Mouse (Mus musculus): ENCODE results near the gene Ndufs8. TPM values are rescaled to one million over a fixed set of nuclear protein-coding genes. Genes with fewer than 3 reads are reported as not detected.

Ndufs8 gene
- polyA plus RNA-seq, 1 experiment from 2014 or later, result 264 TPM

DNA sequence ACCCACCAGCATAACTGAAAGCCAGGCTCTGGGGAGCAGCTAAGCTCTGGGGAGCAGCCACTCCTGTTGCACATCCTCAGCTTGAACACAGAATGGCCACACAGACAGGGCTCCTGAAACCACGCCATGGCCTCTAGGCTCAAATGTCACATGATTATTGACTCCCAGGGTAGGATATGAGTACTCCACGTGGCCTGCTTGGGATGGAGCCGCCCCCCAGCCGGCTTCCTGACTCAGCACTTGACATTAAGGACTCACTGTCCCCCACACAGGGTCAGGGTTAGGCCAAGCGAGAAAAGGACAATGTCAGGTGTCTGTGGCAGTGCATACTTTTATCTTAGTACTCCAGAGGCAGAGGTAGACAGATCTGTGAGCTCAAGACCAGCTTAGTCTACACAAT lies 2.4 kb downstream of the Ndufs8 start:
- 0 out of 2 replicates have a peak overlapping the region, but pooled peaks have one; percentile 8 for H3K9ac ChIP-seq
- peaks cover 35% of the 10 kb centered on the region for H3K36me3 ChIP-seq
- H3K4me2 ChIP-seq, result no peak overlapping the region
- H3K27me3 ChIP-seq, result peaks cover 18% of the 10 kb centered on the region; the same call in 1 of the 2 replicates
- no peaks in the 10 kb centered on the region for H3K9me3 ChIP-seq
- H3K4me3 ChIP-seq, result no peak overlapping the region
- no peak for ATAC-seq (ENCODE audit: low FRiP score)
- H3K4me1 ChIP-seq (replicated peaks), result peaks cover 51% of the 10 kb centered on the region
- H3K27ac ChIP-seq, result no peak overlapping the region
- 83% methylated on average over 5 of the region's 5 CpGs for WGBS

- peaks cover 21% of the 10 kb centered on the region; the same call in 1 of the 2 replicates for H3K27me3 ChIP-seq
- H3K4me1 ChIP-seq (replicated peaks), result peaks cover 45% of the 10 kb centered on the region
- no peak overlapping the region for H3K27ac ChIP-seq
- H3K9ac ChIP-seq, result no peak overlapping the region
- peak overlapping the region; percentile 42; the same call in 1 of the 2 replicates for H3K4me3 ChIP-seq
- ATAC-seq (ENCODE audit: low FRiP score), result no peak
- peak overlapping the region; percentile 63; the same call in 1 of the 2 replicates for H3K4me2 ChIP-seq
- H3K9me3 ChIP-seq, result no peaks in the 10 kb centered on the region
- peaks cover 37% of the 10 kb centered on the region for H3K36me3 ChIP-seq
- WGBS, result 87% methylated on average over 8 of the region's 8 CpGs
Measured at GRCm38 (mm10) chr19:3907876-3908660, 4.5 kb downstream of the Ndufs8 start.

- Histone ChIP-seq H3K4me2 (peak within 1 kb of the TSS; percentile 63), H3K9ac (peak within 1 kb of the TSS; percentile 70), H3K27me3 (peaks cover 21% of the 10 kb centered on the region; the same call in 1 of the 2 replicates), H3K36me3 (peaks cover 39% of the 10 kb centered on the region), H3K4me3 (peak within 1 kb of the TSS; percentile 42), H3K9me3 (no peaks in the 10 kb centered on the region), H3K4me1 (replicated peaks) (peaks cover 44% of the 10 kb centered on the region), H3K27ac (no peak within 1 kb of the TSS)
- ATAC-seq (ENCODE audit: low FRiP score), result peak; percentile 50
- WGBS, result 8% methylated on average over 36 of the region's 36 CpGs
Measured at GRCm38 (mm10) chr19:3906795-3907786, 5.5 kb downstream of the Ndufs8 start, which contains the start of gene Tcirg1. Tcirg1 (minus strand) TSS chr19:3907133.

GRCm38 (mm10) chr19:3906326-3906725 lies 6.2 kb downstream of the Ndufs8 start:
- WGBS, result 51% methylated on average over 10 of the region's 10 CpGs
- Histone ChIP-seq H3K4me1 (replicated peaks) (peaks cover 36% of the 10 kb centered on the region), H3K4me3 (peak overlapping the region; percentile 42), H3K27me3 (peaks cover 21% of the 10 kb centered on the region; the same call in 1 of the 2 replicates), H3K9ac (peak overlapping the region; percentile 70), H3K4me2 (peak overlapping the region; percentile 63), H3K9me3 (no peaks in the 10 kb centered on the region), H3K27ac (no peak overlapping the region), H3K36me3 (peaks cover 39% of the 10 kb centered on the region)
- ATAC-seq (ENCODE audit: low FRiP score), result 0 out of 2 replicates have a peak, but pooled peaks have one; percentile 1

GRCm38 (mm10) chr19:3905261-3905969 lies 7.2 kb downstream of the Ndufs8 start:
- Histone ChIP-seq H3K4me3 (no peak overlapping the region), H3K27ac (no peak overlapping the region), H3K4me2 (peak overlapping the region; percentile 63), H3K9me3 (no peaks in the 10 kb centered on the region), H3K36me3 (peaks cover 32% of the 10 kb centered on the region), H3K27me3 (peaks cover 21% of the 10 kb centered on the region; the same call in 1 of the 2 replicates), H3K9ac (no peak overlapping the region; the same call in none of the 2 replicates), H3K4me1 (replicated peaks) (peaks cover 31% of the 10 kb centered on the region)
- no peak for ATAC-seq (ENCODE audit: low FRiP score)
- 56% methylated on average over 6 of the region's 6 CpGs for WGBS

GRCm38 (mm10) chr19:3904363-3904675 lies 8.3 kb downstream of the Ndufs8 start:
- H3K27me3 ChIP-seq, result peaks cover 21% of the 10 kb centered on the region; the same call in 1 of the 2 replicates
- H3K4me2 ChIP-seq, result peak overlapping the region; percentile 63; the same call in 1 of the 2 replicates
- H3K36me3 ChIP-seq, result peaks cover 21% of the 10 kb centered on the region
- no peak overlapping the region for H3K4me3 ChIP-seq
- no peak overlapping the region for H3K27ac ChIP-seq
- H3K4me1 ChIP-seq (replicated peaks), result peaks cover 31% of the 10 kb centered on the region
- H3K9ac ChIP-seq, result no peak overlapping the region
- WGBS, result 68% methylated on average over 10 of the region's 10 CpGs
- no peaks in the 10 kb centered on the region for H3K9me3 ChIP-seq
- no peak for ATAC-seq (ENCODE audit: low FRiP score)

DNA sequence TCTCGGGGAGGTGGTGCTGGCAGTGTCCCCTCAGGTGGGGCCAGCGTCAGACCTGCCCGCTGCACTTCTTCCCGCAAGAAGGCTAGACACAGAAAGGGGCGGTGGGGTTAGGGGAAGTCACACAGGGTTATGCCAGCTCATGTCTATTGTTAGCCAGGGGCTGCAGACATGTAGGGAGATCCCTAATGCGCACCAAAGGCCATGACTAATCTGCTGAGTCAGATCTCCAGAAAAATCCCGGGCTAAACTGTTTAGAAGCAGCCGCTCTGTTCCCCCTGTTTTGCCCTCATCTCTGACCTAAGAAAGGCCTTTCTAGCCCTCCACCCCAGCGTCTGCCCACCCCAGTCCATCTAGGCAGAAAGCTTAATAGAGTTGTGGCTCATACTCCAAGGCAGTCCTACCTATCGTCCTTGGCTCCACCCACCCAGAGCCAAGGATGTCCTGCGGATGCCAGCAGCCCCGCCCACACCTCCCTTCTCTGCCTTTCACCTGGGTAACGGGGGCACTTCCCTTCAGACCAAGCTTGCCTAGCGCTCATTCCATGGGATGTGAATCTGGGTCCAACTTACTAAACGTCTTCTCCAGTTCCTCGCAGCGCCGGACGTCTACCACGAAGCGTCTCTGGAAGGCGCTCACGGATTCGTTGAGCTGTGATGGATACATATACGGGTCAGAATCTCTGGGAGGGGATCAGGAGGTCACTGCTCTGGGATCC lies 8.8 kb downstream of the Ndufs8 start:
- no peak overlapping the region for H3K4me3 ChIP-seq
- H3K4me1 ChIP-seq (replicated peaks), result peaks cover 31% of the 10 kb centered on the region
- no peaks in the 10 kb centered on the region for H3K9me3 ChIP-seq
- H3K27ac ChIP-seq, result no peak overlapping the region
- H3K4me2 ChIP-seq, result no peak overlapping the region; the same call in 1 of the 2 replicates
- peaks cover 16% of the 10 kb centered on the region for H3K36me3 ChIP-seq
- peaks cover 21% of the 10 kb centered on the region; the same call in 1 of the 2 replicates for H3K27me3 ChIP-seq
- WGBS, result 63% methylated on average over 25 of the region's 25 CpGs
- no peak overlapping the region for H3K9ac ChIP-seq
- ATAC-seq (ENCODE audit: low FRiP score), result no peak

GRCm38 (mm10) chr19:3902966-3903365 lies 9.6 kb downstream of the Ndufs8 start:
- Histone ChIP-seq H3K9ac (no peak overlapping the region), H3K4me1 (replicated peaks) (peaks cover 31% of the 10 kb centered on the region), H3K4me2 (no peak overlapping the region), H3K27ac (no peak overlapping the region), H3K4me3 (no peak overlapping the region), H3K9me3 (no peaks in the 10 kb centered on the region), H3K36me3 (peaks cover 8% of the 10 kb centered on the region; the same call in 1 of the 2 replicates), H3K27me3 (peaks cover 21% of the 10 kb centered on the region; the same call in 1 of the 2 replicates)
- WGBS, result 85% methylated on average over 12 of the region's 12 CpGs
- ATAC-seq (ENCODE audit: low FRiP score), result no peak

DNA sequence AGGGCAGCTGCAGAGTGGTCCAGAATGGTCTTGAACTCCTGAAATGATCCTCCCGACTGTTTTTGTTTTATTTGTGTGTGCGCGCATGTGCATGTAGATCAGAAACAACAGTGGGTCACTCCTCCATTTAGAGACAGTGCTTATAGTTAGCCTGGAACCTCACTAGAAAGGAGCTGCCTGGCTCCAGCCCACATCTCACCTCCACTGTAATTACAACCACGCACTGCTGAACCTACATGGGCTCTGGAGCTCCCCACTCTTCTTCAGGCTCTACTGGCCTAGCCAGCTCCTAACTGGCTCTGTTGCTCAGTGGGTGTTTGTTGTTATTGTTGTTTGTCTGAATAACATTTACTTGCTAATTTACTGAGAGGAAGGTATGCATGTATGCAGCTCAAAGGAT lies 13.0 kb downstream of the Ndufs8 start:
- Histone ChIP-seq H3K9ac (no peak overlapping the region), H3K36me3 (peaks cover 28% of the 10 kb centered on the region), H3K4me3 (no peak overlapping the region), H3K9me3 (no peaks in the 10 kb centered on the region), H3K27me3 (0 out of 2 replicates have a peak, but pooled peaks cover 3% of the 10 kb centered on the region), H3K27ac (no peak overlapping the region), H3K4me2 (no peak overlapping the region), H3K4me1 (replicated peaks) (peaks cover 19% of the 10 kb centered on the region)
- no peak for ATAC-seq (ENCODE audit: low FRiP score)
- WGBS, result 97% methylated on average over 4 of the region's 4 CpGs

GRCm38 (mm10) chr19:3898952-3899351 lies 13.6 kb downstream of the Ndufs8 start:
- Histone ChIP-seq H3K9ac (no peak overlapping the region), H3K4me1 (replicated peaks) (peaks cover 17% of the 10 kb centered on the region), H3K36me3 (peaks cover 35% of the 10 kb centered on the region), H3K27me3 (no peaks in the 10 kb centered on the region), H3K9me3 (no peaks in the 10 kb centered on the region), H3K4me3 (no peak overlapping the region), H3K27ac (no peak overlapping the region), H3K4me2 (no peak overlapping the region)
- 87% methylated on average over 7 of the region's 7 CpGs for WGBS
- ATAC-seq (ENCODE audit: low FRiP score), result no peak

DNA sequence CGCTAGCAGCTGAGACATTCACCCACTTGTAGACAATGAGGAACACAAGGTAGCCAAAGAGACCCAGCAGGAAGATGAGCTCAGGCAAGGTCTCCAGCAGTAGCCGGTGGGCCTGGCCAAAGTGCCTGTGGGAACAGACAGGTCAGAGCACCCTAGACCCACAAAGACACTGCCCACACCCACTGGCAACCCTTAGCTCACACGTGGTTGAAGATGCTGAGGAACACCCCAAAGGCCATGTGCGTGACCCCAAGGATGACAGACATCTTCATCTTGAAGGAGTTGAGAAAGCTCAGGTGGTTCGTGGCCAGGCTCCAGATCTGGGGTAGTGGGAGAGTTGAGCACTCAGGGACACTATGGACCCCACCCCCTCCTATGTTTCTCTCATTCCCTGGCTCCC lies 15.0 kb downstream of the Ndufs8 start:
- Histone ChIP-seq H3K4me2 (no peak overlapping the region), H3K9me3 (no peaks in the 10 kb centered on the region), H3K4me1 (replicated peaks) (peaks cover 15% of the 10 kb centered on the region), H3K27me3 (no peaks in the 10 kb centered on the region), H3K4me3 (no peak overlapping the region), H3K9ac (no peak overlapping the region), H3K27ac (no peak overlapping the region), H3K36me3 (peaks cover 45% of the 10 kb centered on the region)
- 93% methylated on average over 5 of the region's 5 CpGs for WGBS
- ATAC-seq (ENCODE audit: low FRiP score), result no peak
